Mouse (Mus musculus): ENCODE data around the gene Krt31.

Gene Krt31

DNA sequence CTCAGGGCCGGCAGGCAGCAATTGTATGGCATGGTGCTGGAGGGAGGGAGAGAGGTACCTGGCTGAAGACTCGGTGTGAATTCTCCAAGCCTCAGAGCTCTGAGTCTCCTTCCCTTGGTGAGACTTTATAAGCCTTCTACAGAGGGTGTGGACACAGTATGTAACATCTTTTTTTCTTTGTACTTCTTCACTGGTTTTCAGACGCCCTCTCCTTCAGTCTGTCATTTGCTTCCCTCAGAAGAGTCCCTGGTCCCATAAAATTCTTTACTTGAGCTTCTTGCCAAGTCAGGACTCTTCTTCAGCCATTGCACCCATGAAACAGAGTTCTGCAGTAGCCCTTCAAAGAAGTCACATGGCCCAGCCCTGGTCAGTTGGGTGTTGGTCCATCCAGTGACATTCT, at the start of gene Krt31:
Gene Krt31, minus strand, starts transcription at position 101 of the 400 bp plus-strand sequence.
- DNase-seq (ENCODE audit: low spot score), result no peak

DNA sequence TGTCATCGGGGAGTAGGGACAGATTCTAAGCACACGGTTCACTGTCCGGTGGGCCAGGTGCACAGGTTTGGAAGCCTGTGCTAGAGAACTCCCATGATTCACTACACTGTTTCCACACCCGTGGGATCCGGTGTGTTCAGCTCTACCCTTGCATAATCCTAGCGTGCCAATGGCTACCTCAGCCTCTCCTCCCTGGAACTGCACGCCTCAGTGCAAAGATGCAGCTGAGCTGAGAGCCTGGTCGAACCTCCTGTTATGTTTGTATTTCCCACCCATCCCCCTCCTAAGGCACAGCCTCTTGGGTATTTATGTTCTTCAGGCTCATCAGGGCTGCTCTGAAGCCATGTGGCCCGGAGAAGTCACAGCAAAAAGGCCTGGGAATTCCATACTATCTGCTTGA, 47.5 kb upstream of the Krt31 start:
- no peak for DNase-seq (ENCODE audit: low spot score)

DNA sequence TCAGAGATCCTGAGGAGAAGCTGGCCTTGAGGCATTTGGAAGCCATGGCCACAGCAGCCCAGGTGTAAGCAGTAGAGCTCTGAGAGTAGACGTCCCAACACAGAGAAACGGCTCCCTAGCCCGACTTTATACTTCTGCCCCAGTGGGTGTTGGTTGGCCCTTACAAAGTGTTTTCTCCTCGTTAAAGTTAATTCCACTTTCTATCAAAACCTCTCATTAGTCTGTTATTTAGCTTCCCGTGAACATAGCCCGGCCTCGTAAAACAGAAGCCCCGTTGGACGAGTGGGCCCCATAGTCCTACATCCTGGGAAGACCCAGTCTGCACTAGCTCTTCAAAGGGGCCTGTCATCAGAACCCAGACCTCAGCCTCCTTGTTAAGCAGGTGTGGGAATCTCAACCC, 45.8 kb upstream of the Krt31 start, which contains the start of gene Krt35:
Gene Krt35, minus strand, starts transcription at position 101 of the 400 bp plus-strand sequence.
- DNase-seq (ENCODE audit: low spot score), result no peak

DNA sequence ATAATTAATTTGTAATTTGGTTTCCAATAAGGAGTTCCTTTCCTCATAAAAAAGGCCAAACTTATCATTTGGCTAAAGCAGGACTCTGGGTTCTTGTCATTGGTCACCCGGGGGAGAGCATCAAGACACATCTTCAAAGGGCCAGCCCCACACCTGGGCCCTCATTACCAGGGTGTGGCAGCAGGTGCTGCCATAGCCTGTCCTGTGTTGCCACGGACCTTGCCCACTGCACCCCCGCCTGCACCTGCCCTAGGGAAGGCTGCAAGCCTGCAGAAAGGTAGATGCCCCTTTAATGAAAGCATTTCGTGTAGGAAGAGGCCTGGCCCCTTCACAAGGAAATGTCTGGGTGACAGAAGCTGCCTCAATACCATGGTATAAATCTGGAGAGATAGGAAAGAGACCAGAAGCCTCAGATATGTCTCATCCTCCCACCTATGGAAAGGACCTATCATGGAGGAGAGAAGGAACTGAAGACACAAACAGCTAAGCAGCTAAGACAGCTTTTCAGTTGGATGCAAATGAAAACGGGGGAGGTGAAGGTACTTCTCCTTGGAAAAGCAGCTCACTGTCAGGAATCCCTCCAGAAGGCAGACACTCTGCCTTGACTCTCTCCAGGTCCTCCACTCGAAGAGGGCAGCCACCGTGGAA, 38.2 kb upstream of the Krt31 start:
- DNase-seq (ENCODE audit: low spot score), result no peak

DNA sequence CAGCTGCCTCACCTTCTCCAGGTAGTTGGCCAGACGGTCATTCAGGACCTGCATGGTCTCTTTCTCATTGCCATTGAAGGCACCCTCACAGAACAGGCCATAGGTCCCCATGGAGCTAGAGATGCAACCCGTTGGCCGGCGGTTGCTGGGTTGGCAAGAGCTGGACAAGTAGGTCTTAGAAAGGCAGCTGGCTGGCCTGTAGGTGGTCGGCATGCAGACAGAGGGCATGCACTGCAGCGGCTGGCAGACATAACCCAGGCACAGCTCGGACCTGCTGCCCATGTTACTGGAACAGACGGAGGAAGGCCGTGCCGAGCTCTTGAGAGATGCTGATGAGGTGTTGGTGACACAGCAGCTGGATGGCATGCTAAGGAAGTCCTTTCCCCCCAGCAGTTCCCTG, 37.5 kb upstream of the Krt31 start, which contains the start of gene Krt32:
Gene Krt32, minus strand, starts transcription at position 366 of the 400 bp plus-strand sequence.
- DNase-seq (ENCODE audit: low spot score), result no peak

DNA sequence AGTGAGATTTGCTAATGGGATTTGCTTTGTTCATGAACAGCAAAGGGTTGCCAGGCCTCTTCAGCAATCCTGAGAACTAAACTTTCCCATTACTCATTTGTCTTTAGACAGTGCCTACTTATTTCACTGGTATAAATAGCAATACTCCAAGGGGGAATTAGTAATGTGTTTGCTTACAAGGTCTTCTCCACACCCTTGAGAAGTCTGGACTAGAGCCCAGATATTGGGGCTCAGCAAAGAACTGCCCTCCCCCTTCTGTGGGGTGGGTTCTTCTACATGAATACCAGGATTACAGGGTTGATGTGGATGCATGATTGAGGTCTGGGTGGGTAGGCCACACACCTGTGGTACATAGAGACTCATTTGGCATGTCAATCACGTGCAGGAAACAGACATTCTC, 23.5 kb upstream of the Krt31 start:
- no peak for DNase-seq (ENCODE audit: low spot score)

DNA sequence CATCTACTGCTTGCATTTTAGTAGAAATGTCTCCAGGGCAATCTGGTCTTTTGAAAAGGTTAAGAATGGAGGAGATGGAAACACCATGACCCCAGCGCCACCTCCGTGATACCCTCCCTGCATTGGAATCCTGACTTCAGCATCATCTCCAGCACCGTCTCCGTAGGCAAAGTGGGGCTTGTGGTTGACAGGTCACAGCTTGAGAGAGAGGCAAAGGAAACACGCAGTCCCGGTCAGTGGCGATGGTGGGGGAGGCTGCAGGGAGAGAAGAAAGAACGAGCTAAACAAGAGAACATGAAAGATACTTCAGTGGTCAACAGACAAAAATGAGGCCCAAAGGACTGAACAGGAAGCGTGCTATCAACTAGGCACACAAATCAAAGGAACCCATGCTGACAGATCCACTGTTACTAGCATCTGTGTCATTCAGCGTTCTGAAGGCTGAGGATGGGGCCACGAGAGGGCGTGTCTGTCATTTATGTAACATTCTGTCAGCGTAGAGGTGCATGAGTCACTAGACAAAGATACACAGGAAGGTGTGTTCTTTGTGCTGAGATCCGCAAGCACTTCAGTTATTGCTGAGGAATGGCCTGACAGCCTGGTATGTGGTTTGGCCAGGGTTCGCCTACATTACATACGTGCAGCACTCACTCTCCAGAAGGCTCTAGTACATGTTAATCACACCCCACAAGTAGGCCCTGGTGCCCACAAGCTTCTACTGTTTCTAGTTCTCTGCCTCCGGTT, 17.1 kb upstream of the Krt31 start:
- DNase-seq (ENCODE audit: low spot score), result no peak

DNA sequence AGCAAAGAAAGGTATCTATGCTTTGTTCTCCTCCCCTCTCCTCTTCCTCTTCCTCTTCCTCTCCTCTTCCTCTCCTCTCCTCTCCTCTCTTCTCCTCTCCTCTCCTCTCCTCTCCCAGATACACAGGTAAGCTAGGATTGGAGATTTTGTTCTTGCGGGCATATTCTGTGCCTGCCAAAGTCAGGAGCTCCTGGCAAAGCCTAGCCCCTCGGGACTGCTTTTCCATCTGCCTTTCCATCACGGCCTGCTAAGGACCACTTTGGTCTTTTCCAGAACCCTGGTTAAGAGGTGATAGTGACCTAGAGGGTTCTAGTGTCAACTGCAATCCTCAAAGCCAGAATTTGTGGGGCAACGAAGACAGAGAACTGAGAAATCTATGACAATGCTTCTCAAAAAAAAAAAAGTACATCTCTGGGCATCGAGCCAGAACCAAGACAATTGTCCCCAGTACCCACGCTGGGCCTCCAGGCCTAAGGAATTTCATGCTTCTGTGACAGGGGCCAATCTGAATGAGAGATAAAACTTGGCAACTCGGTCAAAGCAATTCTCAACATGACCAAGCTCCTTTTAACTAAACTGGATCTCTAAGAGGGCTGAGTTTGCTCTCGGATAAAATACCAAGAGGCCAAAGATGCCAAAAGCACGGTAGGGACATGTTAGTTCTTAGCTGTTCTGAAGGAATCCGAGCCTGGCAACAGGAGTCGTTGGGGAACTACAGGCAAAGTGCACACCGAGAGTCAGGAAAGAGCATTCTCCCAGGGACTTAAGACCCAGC, 16.1 kb upstream of the Krt31 start:
- DNase-seq (ENCODE audit: low spot score), result no peak

DNA sequence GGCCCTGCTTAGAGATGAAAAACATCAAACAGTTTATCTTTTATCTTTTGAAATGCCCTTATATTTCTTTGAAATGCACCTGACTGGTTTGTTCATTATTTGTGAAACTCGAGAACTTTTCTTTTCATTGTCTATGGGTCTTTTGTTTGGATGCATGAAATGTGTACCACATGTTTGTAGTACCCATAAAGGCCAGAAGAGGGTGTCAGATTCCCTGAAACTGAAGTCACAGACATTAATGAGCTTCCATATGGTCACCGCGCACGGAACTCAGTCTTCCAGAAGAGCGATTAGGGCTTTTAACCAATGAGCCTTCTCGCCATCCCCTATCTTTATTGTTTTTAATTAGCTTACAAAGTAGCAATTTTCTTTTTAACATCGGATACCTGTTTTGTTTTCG, 8.5 kb upstream of the Krt31 start:
- no peak for DNase-seq (ENCODE audit: low spot score)

DNA sequence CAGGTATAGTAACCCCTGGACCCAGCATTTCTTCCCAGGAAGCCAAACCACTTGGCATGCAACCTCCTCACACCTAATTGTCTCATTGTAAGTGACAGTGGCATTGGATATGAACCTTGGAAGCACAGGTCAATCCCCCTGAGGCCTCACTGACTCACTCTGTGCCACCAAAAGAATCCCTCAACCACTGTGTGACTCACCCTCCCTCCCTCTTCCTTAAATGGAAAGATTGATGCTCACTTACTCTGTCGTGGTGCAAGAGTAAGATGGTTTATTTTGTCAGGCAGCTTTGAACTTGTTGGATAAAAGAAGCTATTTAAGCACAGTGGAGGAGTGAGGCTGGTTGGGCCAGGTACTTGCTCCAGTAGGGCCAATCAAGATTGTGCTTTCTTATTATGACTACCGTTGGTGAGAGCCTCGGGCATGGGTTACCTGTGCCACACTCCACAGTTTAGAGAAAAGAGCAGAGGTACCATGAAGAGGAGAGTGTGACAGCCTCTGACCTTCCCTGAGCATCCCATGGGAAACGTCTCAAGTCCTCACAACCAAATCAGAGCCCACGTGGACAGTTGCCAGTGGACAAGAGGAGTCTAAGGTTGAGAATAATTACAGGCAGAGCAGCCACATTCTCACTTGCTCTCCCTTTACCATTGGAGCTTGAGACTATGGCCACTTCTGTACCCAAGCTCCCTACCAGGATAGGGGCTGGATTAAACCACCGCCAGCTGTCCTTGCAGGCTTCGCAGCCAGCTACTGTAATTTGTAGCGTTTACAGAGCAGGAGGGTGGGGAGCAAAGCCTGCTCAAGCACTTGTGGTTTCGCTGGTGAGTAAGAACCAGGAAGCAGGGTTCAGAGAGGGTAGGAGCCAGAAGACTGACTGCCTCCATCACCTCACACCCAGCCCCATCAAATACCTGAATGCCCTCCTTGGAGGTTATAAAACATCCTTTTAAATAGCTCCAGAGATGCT, 5.6 kb upstream of the Krt31 start:
- DNase-seq (ENCODE audit: low spot score), result no peak

DNA sequence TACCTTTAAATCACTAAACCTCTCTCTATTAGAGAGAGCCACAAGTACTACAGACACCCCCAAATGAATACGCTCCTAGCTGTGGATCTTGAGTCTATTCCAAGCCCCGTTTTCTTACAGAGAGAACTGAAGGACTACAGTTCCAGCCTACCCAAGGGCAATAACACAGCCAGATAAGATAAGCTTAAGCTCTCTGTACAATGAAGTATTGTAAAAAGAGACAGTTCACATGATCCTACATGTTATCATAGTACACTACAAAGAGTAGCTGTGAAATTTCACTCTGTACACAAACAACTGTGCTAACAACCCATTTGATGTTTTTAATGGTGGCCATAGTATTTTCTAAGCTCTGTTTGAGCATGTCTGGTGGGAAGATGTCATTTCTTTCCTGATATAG, 3.2 kb downstream of the Krt31 start:
- no peak for DNase-seq (ENCODE audit: low spot score)

DNA sequence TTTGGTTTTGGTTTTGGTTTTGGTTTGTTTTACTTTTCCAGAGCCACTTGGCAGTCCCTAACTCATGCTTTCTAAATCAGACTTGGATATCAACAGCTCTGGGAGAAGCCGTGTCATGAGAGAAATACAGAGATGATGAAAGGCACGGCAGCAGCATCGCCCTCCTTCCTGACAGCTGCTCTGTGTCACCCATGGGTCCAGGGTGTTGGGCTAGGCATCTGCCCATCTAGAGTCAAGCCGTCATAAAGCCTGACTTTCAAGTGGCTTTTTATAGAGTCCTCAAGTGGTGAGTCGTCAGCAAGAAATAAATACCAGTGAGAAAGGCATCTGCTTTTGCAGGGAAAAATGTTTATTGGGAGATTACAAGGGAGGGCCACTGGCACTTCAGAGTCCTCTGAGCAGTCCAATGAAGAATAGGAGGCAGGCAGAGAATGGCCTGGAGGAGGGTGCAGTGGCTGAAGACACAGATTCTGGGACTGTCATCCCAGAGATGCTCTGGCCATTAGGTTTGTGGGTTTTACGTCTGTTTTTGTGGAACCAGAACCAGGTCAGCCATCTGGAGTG, 4.0 kb downstream of the Krt31 start:
- DNase-seq (ENCODE audit: low spot score), result no peak

DNA sequence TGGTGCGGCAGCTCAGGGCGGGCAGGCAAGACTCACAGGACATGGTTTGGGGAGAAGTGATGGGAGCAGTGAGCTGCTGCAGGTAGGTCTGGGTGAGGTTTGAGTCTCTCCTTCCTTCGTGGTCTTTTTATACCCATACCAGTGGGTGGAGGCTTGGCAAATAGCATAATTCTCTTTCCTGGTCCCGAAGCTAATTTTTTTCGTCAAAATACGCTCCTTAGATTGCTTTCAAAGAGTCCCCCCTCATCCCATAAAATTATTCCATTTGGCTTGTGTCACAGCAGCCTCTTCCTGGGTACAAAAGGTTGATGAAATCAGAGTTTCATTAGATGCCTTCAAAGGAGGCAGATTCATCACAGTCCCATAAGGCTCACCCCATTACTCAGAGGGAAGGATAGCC, 8.9 kb downstream of the Krt31 start, which contains the start of gene Krt34:
Gene Krt34, minus strand, starts transcription at position 101 of the 400 bp plus-strand sequence.
- no peak for DNase-seq (ENCODE audit: low spot score)

DNA sequence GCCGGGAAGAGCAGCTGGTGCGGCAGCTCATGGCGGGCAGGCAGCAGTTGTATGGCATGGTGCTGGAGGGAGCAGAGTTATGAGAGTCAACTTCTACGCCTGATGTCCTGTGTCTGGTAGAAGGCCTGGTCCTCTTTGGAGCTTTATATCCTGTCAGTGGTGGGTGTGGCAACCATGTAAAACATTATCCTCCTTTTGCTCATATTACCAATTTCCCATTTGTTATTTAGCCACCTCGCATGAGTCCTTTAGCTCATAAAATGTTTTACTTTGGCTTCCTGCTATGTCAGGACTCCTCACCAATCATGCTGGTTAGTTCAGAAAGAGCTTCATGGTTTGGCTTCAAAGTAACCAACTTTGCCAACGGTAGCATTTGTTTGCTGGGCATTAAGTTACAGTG, 20.6 kb downstream of the Krt31 start, which contains the start of gene Krt33b:
Gene Krt33b, minus strand, starts transcription at position 101 of the 400 bp plus-strand sequence.
- DNase-seq (ENCODE audit: low spot score), result no peak

DNA sequence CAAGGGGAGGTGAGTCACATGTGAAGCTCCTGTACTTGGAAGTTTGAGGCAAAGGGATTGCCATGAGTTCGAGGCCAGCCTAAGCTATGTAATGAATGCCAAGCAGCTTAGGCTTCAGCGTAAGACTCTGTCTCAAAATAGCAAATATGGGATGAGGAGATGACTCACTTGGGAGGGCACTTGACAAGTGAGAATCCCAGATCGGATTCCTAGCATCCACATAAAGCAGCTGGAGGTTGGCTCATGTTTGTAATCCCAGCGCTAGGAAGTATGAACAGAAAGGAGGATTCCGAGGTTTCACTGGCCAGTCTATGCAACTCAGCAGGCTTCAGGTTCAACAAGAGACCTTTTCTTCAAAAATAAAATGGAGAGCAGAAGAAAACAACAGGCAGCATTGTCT, 28.9 kb downstream of the Krt31 start:
- no peak for DNase-seq (ENCODE audit: low spot score)

DNA sequence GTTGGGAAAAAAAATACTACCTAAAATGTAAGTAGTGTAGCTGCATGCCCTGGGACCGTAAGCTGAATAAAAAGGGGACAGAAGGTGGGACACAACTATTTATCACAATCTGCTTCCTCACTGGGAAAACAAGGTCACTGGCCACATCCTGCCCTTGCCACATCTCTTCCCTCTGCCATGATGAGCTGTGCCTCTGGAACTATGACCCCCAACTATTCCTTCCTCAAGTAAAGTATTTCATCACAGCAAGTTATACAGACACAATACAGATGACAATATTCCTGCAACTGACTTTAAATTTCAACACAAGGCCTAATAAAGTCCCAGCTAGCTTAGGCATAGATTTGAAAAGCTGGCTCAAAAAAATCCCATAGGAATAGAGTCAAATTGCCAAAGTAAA, 30.9 kb downstream of the Krt31 start:
- no peak for DNase-seq (ENCODE audit: low spot score)

DNA sequence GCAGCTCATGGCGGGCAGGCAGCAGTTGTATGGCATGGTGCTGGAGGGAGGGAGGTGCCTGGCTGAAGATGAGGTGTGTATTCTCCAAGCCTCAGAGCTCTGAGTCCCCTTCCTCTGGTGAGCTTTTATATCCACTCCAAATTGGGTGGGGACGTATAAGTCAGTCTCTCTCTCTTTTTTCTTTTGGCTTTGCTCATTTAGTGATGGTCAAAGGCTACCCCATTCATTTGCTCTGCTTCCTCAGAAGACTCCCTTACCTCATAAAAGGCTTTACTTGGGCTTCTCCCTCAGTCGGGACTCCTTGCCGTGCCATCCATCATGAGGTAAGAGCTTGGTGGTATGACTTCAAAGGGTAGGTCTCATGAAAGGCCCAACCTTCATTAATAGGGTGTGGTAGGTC, 34.2 kb downstream of the Krt31 start, which contains the start of gene Krt33a:
Gene Krt33a, minus strand, starts transcription at position 101 of the 400 bp plus-strand sequence.
- no peak for DNase-seq (ENCODE audit: low spot score)

DNA sequence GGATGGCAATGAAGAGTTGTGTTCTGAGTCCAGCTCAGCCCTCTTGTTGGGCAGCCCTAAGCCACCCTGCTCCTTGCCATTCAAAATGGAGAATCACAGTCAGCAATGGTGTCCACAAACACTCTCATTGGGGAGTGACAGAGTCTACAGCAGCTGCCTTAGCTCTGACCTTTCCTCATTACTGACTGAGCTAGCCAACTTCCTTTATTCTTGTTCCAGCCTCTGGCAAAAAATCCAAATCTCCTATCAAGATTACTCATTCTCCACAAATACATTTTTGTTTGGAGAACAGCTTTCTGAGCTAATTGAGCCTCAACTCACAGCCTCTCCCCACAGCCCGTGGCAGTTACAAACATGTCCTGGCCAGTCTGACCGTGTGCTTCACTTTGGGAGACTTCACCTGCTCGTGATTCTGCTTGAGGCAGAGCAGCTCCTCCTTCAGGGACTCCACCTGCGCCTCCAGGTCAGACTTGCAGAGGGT, 36.6 kb downstream of the Krt31 start:
- no peak for DNase-seq (ENCODE audit: low spot score)

DNA sequence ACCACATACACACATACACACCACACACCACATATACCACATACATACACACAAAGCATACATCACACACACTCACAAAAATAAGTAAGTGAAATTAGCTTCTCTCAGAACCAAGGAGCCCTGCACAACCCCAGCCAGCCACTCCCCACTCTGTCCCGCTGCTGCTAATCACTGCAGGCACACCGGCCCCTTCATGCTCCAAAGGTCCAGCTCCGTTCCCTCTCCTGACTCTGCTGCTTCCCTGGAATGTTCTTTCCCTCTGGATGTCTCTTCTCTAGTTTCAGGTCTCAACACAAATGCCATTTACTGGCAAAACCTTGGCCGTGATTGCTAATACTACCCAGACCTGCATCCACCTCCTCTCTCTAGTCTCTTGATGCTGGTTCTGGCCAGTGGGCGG, 39.7 kb downstream of the Krt31 start:
- no peak for DNase-seq (ENCODE audit: low spot score)

DNA sequence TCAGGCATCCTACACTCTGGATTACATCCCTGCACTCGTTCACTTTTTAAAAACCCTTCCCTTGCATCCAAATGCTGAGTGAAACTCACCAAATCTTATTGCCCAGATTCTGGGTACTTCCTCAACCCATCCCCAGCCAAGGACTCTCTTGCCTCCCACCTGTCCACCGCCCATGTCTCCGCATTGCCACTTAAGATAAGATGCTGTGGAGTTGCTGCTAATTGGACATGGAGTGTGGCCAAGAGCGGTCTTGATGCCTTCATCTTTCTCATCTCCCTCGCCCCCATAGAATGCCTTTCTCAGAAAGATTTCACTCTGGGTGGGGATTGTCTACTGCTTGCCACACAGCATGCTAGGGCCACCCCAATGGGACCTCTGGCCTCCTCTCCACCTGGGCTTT, 42.0 kb downstream of the Krt31 start:
- no peak for DNase-seq (ENCODE audit: low spot score)

DNA sequence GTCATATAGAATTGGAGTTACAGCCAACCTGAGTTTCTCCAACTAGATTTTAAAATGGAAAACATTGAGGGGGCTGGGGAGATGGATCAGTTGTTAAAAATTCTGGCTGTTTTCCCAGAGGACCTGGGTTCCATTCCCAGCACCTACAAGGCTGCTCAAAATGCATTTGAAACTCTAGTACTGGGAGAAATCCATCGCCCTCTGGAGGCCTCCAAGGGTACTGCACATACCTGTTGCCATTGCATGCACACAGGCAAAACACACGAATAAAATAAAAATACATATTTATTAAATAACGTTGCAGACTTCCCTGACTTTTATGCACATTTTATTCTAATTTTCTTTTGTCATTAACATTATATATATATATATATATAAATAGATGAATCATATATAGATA, 43.7 kb downstream of the Krt31 start:
- no peak for DNase-seq (ENCODE audit: low spot score)
